Comparison of ENCODE assay signal across 27 mouse cellular contexts in the genomic region with DNA sequence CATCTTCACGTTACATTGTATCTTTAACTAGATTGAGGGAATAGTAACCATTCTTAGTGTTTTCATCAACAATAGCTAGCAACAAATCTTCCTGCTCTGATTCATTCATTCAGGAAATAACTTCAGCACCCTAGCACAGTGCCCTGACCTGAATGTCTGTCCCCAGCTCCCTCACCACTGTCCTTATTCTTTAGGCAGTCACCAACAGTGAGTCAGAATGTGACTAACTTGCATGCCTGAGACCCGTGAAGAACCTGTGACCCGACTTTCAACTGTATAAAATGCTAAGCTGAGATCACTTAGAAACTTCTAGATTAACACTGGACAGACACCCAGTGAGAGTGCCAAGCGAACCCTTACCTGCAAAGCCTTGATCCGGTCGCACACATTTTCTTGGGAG.
DNase-seq lines count a peak whose midpoint lies in the region; ATAC-seq and TF ChIP-seq lines count a peak whose summit lies in the region.
"Had no signal": no experiment of that assay in that cellular context is flagged by ENCODE, and none has a peak within 500 bp of the region (broad histone marks: within the 10 kb centered on the region; RNA-seq: fewer than 3 reads in every experiment).

No protein-coding gene starts in this region.

- H3K4me2 ChIP-seq in heart, postnatal 0 days (ENCODE audit: low read depth, low read length), result no peak overlapping the region
- no peak overlapping the region for H3K4me2 ChIP-seq in CH12.LX (ENCODE audit: insufficient read depth, low read depth, poor library complexity, severe bottlenecking)
- no peak overlapping the region for H3K4me2 ChIP-seq in kidney, embryonic 14.5 days (replicated peaks; ENCODE audit: low read depth, low read length)
- H3K4me2 ChIP-seq: embryonic facial prominence, embryonic 13.5 days; heart, embryonic 11.5 days; limb, embryonic 13.5 days; liver, embryonic 11.5 days; lung, embryonic 15.5 days; midbrain, embryonic 13.5 days had no signal

- TF ChIP-seq CTCF in heart, postnatal 0 days (IDR thresholded peaks at IDR 0.05; ENCODE audit: low read depth), result no peak
- no peak for TF ChIP-seq CTCF in CH12.LX (conservative IDR thresholded peaks at IDR 0.05 in 1 of 2, IDR thresholded peaks at IDR 0.05 in 1 of 2; ENCODE audit: low read depth in 2 of 2, low read length in 2 of 2)

- no peaks in the 10 kb centered on the region for H3K4me1 ChIP-seq in heart, postnatal 0 days (ENCODE audit: control insufficient read depth, insufficient read depth)
- H3K4me1 ChIP-seq in CH12.LX (ENCODE audit: control insufficient read depth in 1 of 2, insufficient read depth in 2 of 2), result peaks cover 0 to 26% of the 10 kb centered on the region in 2 experiments; a peak in 2 of 4 replicates
- no peaks in the 10 kb centered on the region for H3K4me1 ChIP-seq in kidney, embryonic 14.5 days (ENCODE audit: control insufficient read depth, insufficient read depth, low read length)
- H3K4me1 ChIP-seq: forebrain, embryonic 10.5 days; midbrain, embryonic 13.5 days had no signal

- in situ Hi-C loops in CH12.LX (cut with MboI; ENCODE audit: low pct_ligation_motif_present, low pct_unique_long_range_greater_than_20kb, low sequenced_read_pairs), result loop anchor here (5.0 to 25.0 kb wide), 4 partner anchors 89 to 844 kb away; a partner anchor contains a TSS

- H3K36me3 ChIP-seq in heart, postnatal 0 days (replicated peaks; ENCODE audit: control insufficient read depth, insufficient read depth, low read length), result no peaks in the 10 kb centered on the region
- H3K36me3 ChIP-seq in CH12.LX (replicated peaks in 1 of 2; ENCODE audit: control insufficient read depth in 1 of 2, insufficient read depth in 1 of 2, low read length in 1 of 2), result no peaks in the 10 kb centered on the region
- H3K36me3 ChIP-seq in kidney, embryonic 14.5 days (ENCODE audit: control insufficient read depth, insufficient read depth, low read length), result no peaks in the 10 kb centered on the region
- H3K36me3 ChIP-seq: embryonic facial prominence, embryonic 13.5 days; forebrain, embryonic 10.5 days; limb, embryonic 13.5 days; lung, embryonic 15.5 days; midbrain, embryonic 13.5 days had no signal

- no peak for TF ChIP-seq POLR2A in CH12.LX (IDR thresholded peaks at IDR 0.05; ENCODE audit: low read depth, low read length)

- WGBS in heart, postnatal 0 days, result 67% methylated on average over 6 of the region's 6 CpGs
- WGBS in kidney, embryonic 14.5 days, result 81% methylated on average over 6 of the region's 6 CpGs

- TF ChIP-seq EP300 in heart, postnatal 0 days (IDR thresholded peaks at IDR 0.05; ENCODE audit: low read depth), result no peak
- TF ChIP-seq EP300 in CH12.LX (IDR thresholded peaks at IDR 0.05; ENCODE audit: low read length), result no peak

- H3K9ac ChIP-seq in heart, postnatal 0 days (replicated peaks; ENCODE audit: low read depth, low read length), result no peak overlapping the region
- no peak overlapping the region for H3K9ac ChIP-seq in CH12.LX (ENCODE audit: insufficient read depth, low read depth)
- no peak overlapping the region for H3K9ac ChIP-seq in kidney, embryonic 14.5 days (ENCODE audit: low read depth, low read length)
- H3K9ac ChIP-seq: embryonic facial prominence, embryonic 13.5 days; forebrain, postnatal 0 days; limb, embryonic 13.5 days; lung, embryonic 15.5 days; midbrain, embryonic 13.5 days had no signal

- dilution Hi-C loops in CH12.LX (cut with MboI; ENCODE audit: extremely low pct_ligation_motif_present, extremely low pct_unique_long_range_greater_than_20kb, low sequenced_read_pairs), result no loop called here

- H3K27ac ChIP-seq in heart, postnatal 0 days (ENCODE audit: low read depth), result peak overlapping the region; percentile 46; the same call in 1 of the 2 replicates
- H3K27ac ChIP-seq in CH12.LX (ENCODE audit: insufficient read depth, low read depth), result no peak overlapping the region
- no peak overlapping the region for H3K27ac ChIP-seq in kidney, embryonic 14.5 days (ENCODE audit: low read depth, low read length)
- H3K27ac ChIP-seq: embryonic facial prominence, embryonic 13.5 days; forebrain, embryonic 10.5 days; kidney, postnatal 0 days; limb, embryonic 13.5 days; lung, embryonic 15.5 days; midbrain, embryonic 13.5 days had no signal

- no peaks in the 10 kb centered on the region for H3K79me2 ChIP-seq in CH12.LX (replicated peaks; ENCODE audit: control insufficient read depth, extremely low read depth, insufficient read depth, poor library complexity, severe bottlenecking)

- peak; percentile 18 for DNase-seq in adrenal gland, postnatal 14 days
- DNase-seq in adrenal gland, postnatal 25 days, result no peak
- DNase-seq in heart, postnatal 0 days (ENCODE audit: low spot score), result no peak
- no peak for DNase-seq in heart, adult 18-20 months
- DNase-seq in CH12.LX (ENCODE audit: extremely low read depth), result no peak
- no peak for DNase-seq in natural killer cell, adult 2 months (ENCODE audit: low spot score in 2 of 2)
- DNase-seq: B cell, adult 2 months; cerebellum, adult 11-12 months; cerebellum, postnatal 10 days; forebrain, postnatal 0 days; gastrocnemius, postnatal 14 days; heart, postnatal 10 days; kidney, adult 18-20 months; kidney, postnatal 4 days; lung, postnatal 4 days; thymus, postnatal 14 days had no signal

- H3K4me3 ChIP-seq in heart, postnatal 0 days (ENCODE audit: low read depth, low read length), result no peak overlapping the region
- no peak overlapping the region for H3K4me3 ChIP-seq in CH12.LX (replicated peaks in 1 of 3; ENCODE audit: low read depth in 2 of 3, low read length in 2 of 3, poor library complexity in 1 of 3)
- H3K4me3 ChIP-seq in kidney, embryonic 14.5 days (ENCODE audit: low read length), result no peak overlapping the region
- H3K4me3 ChIP-seq: embryonic facial prominence, embryonic 13.5 days; forebrain, embryonic 10.5 days; limb, embryonic 13.5 days; lung, embryonic 15.5 days; megakaryocyte, embryonic 14.5 days; midbrain, embryonic 13.5 days had no signal

- no peaks in the 10 kb centered on the region for H3K9me3 ChIP-seq in heart, postnatal 0 days (replicated peaks; ENCODE audit: control insufficient read depth, low read length)
- H3K9me3 ChIP-seq in CH12.LX (replicated peaks; ENCODE audit: low read length), result peaks cover 6% of the 10 kb centered on the region
- no peaks in the 10 kb centered on the region for H3K9me3 ChIP-seq in kidney, embryonic 14.5 days (ENCODE audit: control insufficient read depth, low read length)
- H3K9me3 ChIP-seq: embryonic facial prominence, embryonic 13.5 days; forebrain, embryonic 10.5 days; limb, embryonic 13.5 days; lung, embryonic 15.5 days; midbrain, embryonic 13.5 days had no signal

- ATAC-seq in heart, postnatal 0 days (ENCODE audit: insufficient read depth, low read depth), result no peak
- ATAC-seq in kidney, embryonic 14.5 days (ENCODE audit: low FRiP score, low TSS enrichment), result no peak
- ATAC-seq: forebrain, postnatal 0 days; hindbrain, embryonic 16.5 days; midbrain, embryonic 13.5 days had no signal

- no peak for TF ChIP-seq RAD21 in CH12.LX (IDR thresholded peaks at IDR 0.05; ENCODE audit: low read depth, low read length)

- H3K27me3 ChIP-seq in heart, postnatal 0 days (ENCODE audit: control insufficient read depth, insufficient read depth, low read length), result no peaks in the 10 kb centered on the region
- no peaks in the 10 kb centered on the region for H3K27me3 ChIP-seq in CH12.LX (replicated peaks)
- no peaks in the 10 kb centered on the region for H3K27me3 ChIP-seq in kidney, embryonic 14.5 days (ENCODE audit: control insufficient read depth, insufficient read depth, low read length)
- H3K27me3 ChIP-seq: embryonic facial prominence, embryonic 13.5 days; limb, embryonic 13.5 days; lung, embryonic 15.5 days; midbrain, embryonic 13.5 days had no signal

TF ChIP-seq in CH12.LX, 34 proteins besides CTCF, POLR2A, EP300 and RAD21:
- TF ChIP-seq CHD1 (IDR thresholded peaks at IDR 0.05; ENCODE audit: low read depth, low read length) (no peak), HCFC1 (IDR thresholded peaks at IDR 0.05; ENCODE audit: low read depth, low read length) (no peak), GABPA (IDR thresholded peaks at IDR 0.05; ENCODE audit: insufficient replicate concordance, low read depth, low read length) (no peak), TCF12 (IDR thresholded peaks at IDR 0.05; ENCODE audit: low read depth, low read length) (no peak), PAX5 (IDR thresholded peaks at IDR 0.05; ENCODE audit: low read length) (no peak), ZKSCAN1 (IDR thresholded peaks at IDR 0.05; ENCODE audit: borderline replicate concordance, low read depth, low read length) (no peak), MAX (IDR thresholded peaks at IDR 0.05; ENCODE audit: low read length) (no peak), SMC3 (IDR thresholded peaks at IDR 0.05; ENCODE audit: low read depth, low read length) (no peak), IRF4 (IDR thresholded peaks at IDR 0.05; ENCODE audit: low read depth, low read length) (peak; percentile 69; the same call in 1 of the 2 replicates), JUN (IDR thresholded peaks at IDR 0.05; ENCODE audit: insufficient read depth, low read depth, low read length) (no peak), ZMIZ1 (IDR thresholded peaks at IDR 0.05; ENCODE audit: low read depth, low read length) (no peak), BHLHE40 (IDR thresholded peaks at IDR 0.05; ENCODE audit: low read depth, low read length) (peak; percentile 81), MAZ (IDR thresholded peaks at IDR 0.05; ENCODE audit: low read depth, low read length) (no peak), E2F4 (IDR thresholded peaks at IDR 0.05; ENCODE audit: insufficient replicate concordance, low read depth, low read length) (no peak), USF2 (conservative IDR thresholded peaks at IDR 0.05; ENCODE audit: low read depth, low read length) (no peak), NRF1 (IDR thresholded peaks at IDR 0.05; ENCODE audit: low read depth, low read length) (no peak)
